Mouse (Mus musculus) MEL (cell line): ENCODE data around the gene Msantd1. TPM values are rescaled to one million over a fixed set of nuclear protein-coding genes. Genes with fewer than 3 reads are reported as not detected.
A peak's percentile ranks its signal among the peaks of the same experiment; 100 is the strongest.

Source experiments
- DNase-seq: peaks from one replicate; pipeline ENCODE4 v3.0.0; 2011; ENCODE audit warnings: low read depth, low spot score
- H3K27ac ChIP-seq: 2 replicates; pipeline ENCODE4 v1.5.1; 2012; ENCODE audit warnings: low read depth, mild to moderate bottlenecking, control low read depth, low read length, moderate library complexity; ENCODE audit not compliant: control insufficient read depth
- H3K27me3 ChIP-seq, 2 experiments: fragments of 150-350 bp in 1 of 2; sonication (generic) in 1 of 2; 2 replicates each; pipeline ENCODE4 v1.6.1; 2012; ENCODE audit warnings: low read length in 2 of 2, mild to moderate bottlenecking in 2 of 2, improper control_type of control experiment in 1 of 2, moderate library complexity in 1 of 2; ENCODE audit not compliant: insufficient read depth in 2 of 2, control insufficient read depth in 1 of 2
- H3K36me3 ChIP-seq, 2 experiments: 2 replicates each; pipeline ENCODE4 v1.6.1; 2012 to 2014; ENCODE audit warnings: low read length in 2 of 2, improper control_type of control experiment in 1 of 2, inconsistent platforms in 1 of 2, mild to moderate bottlenecking in 1 of 2; ENCODE audit not compliant: insufficient read depth in 2 of 2, control insufficient read depth in 1 of 2
- H3K4me1 ChIP-seq, 2 experiments: fragments of 150-350 bp in 1 of 2; sonication (generic) in 1 of 2; 2 replicates each; pipeline ENCODE4 v1.6.1; 2012; ENCODE audit warnings: low read length in 2 of 2, improper control_type of control experiment in 1 of 2, mild to moderate bottlenecking in 1 of 2; ENCODE audit not compliant: insufficient read depth in 2 of 2, control insufficient read depth in 1 of 2
- H3K4me3 ChIP-seq, 2 experiments: fragments of 150-350 bp in 1 of 2; sonication (generic) in 1 of 2; 2 replicates each; pipeline ENCODE4 v1.5.1; 2012; ENCODE audit warnings: low read depth in 2 of 2, low read length in 2 of 2, mild to moderate bottlenecking in 2 of 2, moderate library complexity in 2 of 2, control low read depth in 1 of 2, improper control_type of control experiment in 1 of 2; ENCODE audit not compliant: control insufficient read depth in 1 of 2, insufficient read depth in 1 of 2
- H3K79me2 ChIP-seq: 2 replicates; pipeline ENCODE4 v1.6.1; 2012; ENCODE audit warnings: mild to moderate bottlenecking, low read length, moderate library complexity; ENCODE audit not compliant: control insufficient read depth, poor library complexity, insufficient read depth
- H3K9ac ChIP-seq: 2 replicates; pipeline ENCODE4 v1.6.1; 2012; ENCODE audit warnings: low read depth, mild to moderate bottlenecking, control low read depth, low read length, moderate library complexity; ENCODE audit not compliant: control insufficient read depth, poor library complexity, severe bottlenecking
- H3K9me3 ChIP-seq: fragments of 150-350 bp; sonication (generic); replicated peaks from 2 replicates; pipeline ENCODE4 v1.6.1; 2012; ENCODE audit warnings: mild to moderate bottlenecking, low read length, improper control_type of control experiment, moderate library complexity; ENCODE audit not compliant: insufficient read depth
- BHLHE40 ChIP-seq: IDR thresholded peaks from 2 replicates; pipeline ENCODE4 v1.6.1; 2012; ENCODE audit warnings: low read depth, mild to moderate bottlenecking, inconsistent platforms, low read length, improper control_type of control experiment, borderline replicate concordance
- CHD1 ChIP-seq: IDR thresholded peaks from 2 replicates; pipeline ENCODE4 v1.6.1; 2012; ENCODE audit warnings: low read depth, mild to moderate bottlenecking, inconsistent platforms, low read length, improper control_type of control experiment
- CHD2 ChIP-seq: IDR thresholded peaks from 2 replicates; pipeline ENCODE4 v1.6.1; 2011; ENCODE audit warnings: low read length, improper control_type of control experiment
- E2F4 ChIP-seq: IDR thresholded peaks from 2 replicates; pipeline ENCODE4 v1.6.1; 2011; ENCODE audit warnings: low read depth, low read length, improper control_type of control experiment, borderline replicate concordance
- ELF1 ChIP-seq: IDR thresholded peaks from 2 replicates; pipeline ENCODE4 v1.6.1; 2014; ENCODE audit warnings: low read depth, mild to moderate bottlenecking, inconsistent platforms, low read length, improper control_type of control experiment, moderate library complexity
- EP300 ChIP-seq, 2 experiments: IDR thresholded peaks; 2 replicates each; pipeline ENCODE4 v1.6.1; 2011; ENCODE audit warnings: improper control_type of control experiment in 2 of 2, low read length in 2 of 2, low read depth in 1 of 2, mild to moderate bottlenecking in 1 of 2
- ETS1 ChIP-seq: IDR thresholded peaks from 2 replicates; pipeline ENCODE4 v1.6.1; 2012; ENCODE audit warnings: low read depth, mild to moderate bottlenecking, inconsistent platforms, low read length, improper control_type of control experiment, moderate library complexity
- GABPA ChIP-seq: IDR thresholded peaks from 2 replicates; pipeline ENCODE4 v1.6.1; 2012; ENCODE audit warnings: low read depth, mild to moderate bottlenecking, inconsistent platforms, low read length, improper control_type of control experiment, moderate library complexity
- GATA1 ChIP-seq: IDR thresholded peaks from 2 replicates; pipeline ENCODE4 v1.6.1; 2011; ENCODE audit warnings: low read depth, low read length, improper control_type of control experiment
- HCFC1 ChIP-seq: IDR thresholded peaks from 2 replicates; pipeline ENCODE4 v1.6.1; 2012; ENCODE audit warnings: low read depth, mild to moderate bottlenecking, inconsistent platforms, low read length, improper control_type of control experiment, moderate library complexity
- JUND ChIP-seq: IDR thresholded peaks from 2 replicates; pipeline ENCODE4 v1.6.1; 2011; ENCODE audit warnings: low read depth, mild to moderate bottlenecking, improper control_type of control experiment, low read length
- KAT2A ChIP-seq: conservative IDR thresholded peaks from 2 replicates; pipeline ENCODE4 v1.6.1; 2012; ENCODE audit warnings: low read depth, low read length, improper control_type of control experiment, inconsistent platforms
- MAFK ChIP-seq: IDR thresholded peaks from 2 replicates; pipeline ENCODE4 v1.6.1; 2011; ENCODE audit warnings: low read depth, mild to moderate bottlenecking, low read length, improper control_type of control experiment, borderline replicate concordance
- MAX ChIP-seq: IDR thresholded peaks from 2 replicates; pipeline ENCODE4 v1.6.1; 2011; ENCODE audit warnings: low read length, improper control_type of control experiment
- MAZ ChIP-seq: IDR thresholded peaks from 2 replicates; pipeline ENCODE4 v1.6.1; 2012; ENCODE audit warnings: low read depth, mild to moderate bottlenecking, inconsistent platforms, low read length, improper control_type of control experiment
- MEF2A ChIP-seq: IDR thresholded peaks from 2 replicates; pipeline ENCODE4 v1.6.1; 2014; ENCODE audit warnings: low read depth, mild to moderate bottlenecking, inconsistent platforms, low read length, improper control_type of control experiment; ENCODE audit not compliant: poor library complexity, insufficient replicate concordance, severe bottlenecking; ENCODE audit errors: extremely low read depth
- MXI1 ChIP-seq: IDR thresholded peaks from 2 replicates; pipeline ENCODE4 v1.6.1; 2011; ENCODE audit warnings: mild to moderate bottlenecking, low read depth, low read length, improper control_type of control experiment
- MYB ChIP-seq: IDR thresholded peaks from 2 replicates; pipeline ENCODE4 v1.6.1; 2011; ENCODE audit warnings: mild to moderate bottlenecking, low read depth, low read length, improper control_type of control experiment
- MYC ChIP-seq: IDR thresholded peaks from 2 replicates; pipeline ENCODE4 v1.6.1; 2011; ENCODE audit warnings: low read depth, mild to moderate bottlenecking, low read length, improper control_type of control experiment, moderate library complexity
- NELFE ChIP-seq: IDR thresholded peaks from 2 replicates; pipeline ENCODE4 v1.6.1; 2011; ENCODE audit warnings: low read depth, low read length, improper control_type of control experiment
- NRF1 ChIP-seq: IDR thresholded peaks from 2 replicates; pipeline ENCODE4 v1.6.1; 2014; ENCODE audit warnings: low read depth, mild to moderate bottlenecking, inconsistent platforms, low read length, improper control_type of control experiment, moderate library complexity; ENCODE audit not compliant: poor library complexity, insufficient read depth, severe bottlenecking
- POLR2A ChIP-seq, 2 experiments: IDR thresholded peaks; 2 replicates each; pipeline ENCODE4 v1.6.1; 2011 to 2012; ENCODE audit warnings: low read length in 2 of 2, mild to moderate bottlenecking in 2 of 2, control low read depth in 1 of 2, improper control_type of control experiment in 1 of 2, low read depth in 1 of 2, moderate library complexity in 1 of 2; ENCODE audit not compliant: control insufficient read depth in 1 of 2, insufficient read depth in 1 of 2, poor library complexity in 1 of 2
- POLR2AphosphoS2 ChIP-seq: IDR thresholded peaks from 2 replicates; pipeline ENCODE4 v1.6.1; 2011; ENCODE audit warnings: low read length, improper control_type of control experiment
- POLR2AphosphoS5 ChIP-seq: IDR thresholded peaks from 2 replicates; pipeline ENCODE4 v1.6.1; 2012; ENCODE audit warnings: low read depth, borderline replicate concordance, mild to moderate bottlenecking, inconsistent platforms, low read length, moderate library complexity, mixed read lengths
- RAD21 ChIP-seq: IDR thresholded peaks from 2 replicates; pipeline ENCODE4 v1.6.1; 2011; ENCODE audit warnings: mild to moderate bottlenecking, low read depth, low read length, improper control_type of control experiment
- RCOR1 ChIP-seq: IDR thresholded peaks from 2 replicates; pipeline ENCODE4 v1.6.1; 2012; ENCODE audit warnings: low read depth, mild to moderate bottlenecking, inconsistent platforms, low read length, improper control_type of control experiment
- SMC3 ChIP-seq: IDR thresholded peaks from 2 replicates; pipeline ENCODE4 v1.6.1; 2011; ENCODE audit warnings: low read depth, low read length, improper control_type of control experiment
- TAL1 ChIP-seq: IDR thresholded peaks from 2 replicates; pipeline ENCODE4 v1.6.1; 2012; ENCODE audit warnings: mild to moderate bottlenecking, inconsistent platforms, low read length, moderate library complexity, mixed read lengths
- TCF12 ChIP-seq: IDR thresholded peaks from 2 replicates; pipeline ENCODE4 v1.6.1; 2014; ENCODE audit warnings: low read depth, mild to moderate bottlenecking, inconsistent platforms, low read length, improper control_type of control experiment, moderate library complexity
- UBTF ChIP-seq: IDR thresholded peaks from 2 replicates; pipeline ENCODE4 v1.6.1; 2012; ENCODE audit warnings: low read depth, mild to moderate bottlenecking, inconsistent platforms, low read length, improper control_type of control experiment, moderate library complexity, borderline replicate concordance; ENCODE audit not compliant: insufficient read depth
- USF1 ChIP-seq: IDR thresholded peaks from 2 replicates; pipeline ENCODE4 v1.6.1; 2014; ENCODE audit warnings: low read depth, mild to moderate bottlenecking, inconsistent platforms, low read length, improper control_type of control experiment, moderate library complexity
- USF2 ChIP-seq, 2 experiments: IDR thresholded peaks; 2 replicates each; pipeline ENCODE4 v1.6.1; 2011 to 2012; ENCODE audit warnings: improper control_type of control experiment in 2 of 2, low read length in 2 of 2, borderline replicate concordance in 1 of 2, inconsistent platforms in 1 of 2, low read depth in 1 of 2, mild to moderate bottlenecking in 1 of 2; ENCODE audit not compliant: insufficient read depth in 1 of 2
- ZC3H11A ChIP-seq: IDR thresholded peaks from 2 replicates; pipeline ENCODE4 v1.6.1; 2012; ENCODE audit warnings: low read depth, mild to moderate bottlenecking, inconsistent platforms, low read length, improper control_type of control experiment
- ZKSCAN1 ChIP-seq: IDR thresholded peaks from 2 replicates; pipeline ENCODE4 v1.6.1; 2012; ENCODE audit warnings: low read depth, mild to moderate bottlenecking, inconsistent platforms, low read length, improper control_type of control experiment, moderate library complexity
- ZNF384 ChIP-seq: IDR thresholded peaks from 2 replicates; pipeline ENCODE4 v1.6.1; 2012; ENCODE audit warnings: low read depth, mild to moderate bottlenecking, inconsistent platforms, low read length, improper control_type of control experiment
- polyA plus RNA-seq, 2 experiments: library from polyadenylated mRNA; stranded (reverse) in 1 of 2; unstranded in 1 of 2; fragments of >175 nt in 1 of 2; fragments of >200 nt in 1 of 2; gene quantifications; 2 replicates each; pipeline versions ENCODE4 v1.2.1 to v1.2.4; 2012; ENCODE audit warnings: low replicate concordance in 2 of 2, low read depth in 1 of 2; ENCODE audit not compliant: insufficient read length in 2 of 2, insufficient read depth in 1 of 2, missing spikeins in 1 of 2
- total RNA-seq: library from RNA; depleted of rRNA; stranded (reverse); fragments of 300-350 nt; gene quantifications from 2 replicates; pipeline ENCODE4 v1.2.3, GENCODE M21; 2012

The Msantd1 gene
- total and polyA plus RNA-seq, 3 experiments, result 0.27 to 0.88 TPM; not detected in 1

GRCm38 (mm10) chr5:34948861-34949760 is 41.3 kb downstream of the Msantd1 start, which contains the start of gene Rgs12:
Rgs12 (plus strand) TSS chr5:34949445.
- Histone ChIP-seq H3K9ac (peak within 1 kb of the TSS; percentile 92), H3K27ac (peak within 1 kb of the TSS; percentile 72), H3K36me3 (peaks cover 0 to 4% of the 10 kb centered on the region in 2 experiments; a peak in 2 of 4 replicates), H3K9me3 (no peaks in the 10 kb centered on the region), H3K4me3 (peak within 1 kb of the TSS; percentile 84 to 86), H3K79me2 (peaks cover 6% of the 10 kb centered on the region), H3K27me3 (no peaks in the 10 kb centered on the region), H3K4me1 (peaks cover 7 to 12% of the 10 kb centered on the region in 2 experiments)
- DNase-seq, result peak; percentile 93
- TF ChIP-seq EP300 (IDR thresholded peaks at IDR 0.05; ENCODE audit: low read depth in 1 of 2, low read length in 2 of 2) (no peak), JUND (no peak), TAL1 (no peak), MYB (no peak; the same call in 1 of the 2 replicates), ZKSCAN1 (no peak), MXI1 (peak; percentile 8; the same call in 1 of the 2 replicates), USF2 (IDR thresholded peaks at IDR 0.05; ENCODE audit: borderline replicate concordance in 1 of 2, insufficient read depth in 1 of 2, low read depth in 1 of 2, low read length in 2 of 2) (no peak), MAX (no peak), MAFK (no peak), HCFC1 (no peak; the same call in 1 of the 2 replicates), ZC3H11A (no peak), KAT2A (no peak), NRF1 (0 out of 2 replicates have a peak, but pooled peaks have one; percentile 23), MYC (no peak), GATA1 (no peak), MAZ (no peak), ELF1 (peak; percentile 86), POLR2A (IDR thresholded peaks at IDR 0.05; ENCODE audit: control insufficient read depth in 1 of 2, insufficient read depth in 1 of 2, low read depth in 1 of 2, low read length in 2 of 2, poor library complexity in 1 of 2) (peak; percentile 55 to 79; a peak in 3 of 4 replicates), CHD2 (no peak), CHD1 (no peak), BHLHE40 (no peak), UBTF (0 out of 2 replicates have a peak, but pooled peaks have one; percentile 14), ETS1 (no peak), RCOR1 (no peak), RAD21 (no peak), GABPA (no peak), MEF2A (no peak), POLR2AphosphoS5 (no peak), E2F4 (no peak), POLR2AphosphoS2 (peak; percentile 32; the same call in 1 of the 2 replicates), USF1 (no peak), ZNF384 (no peak), SMC3 (no peak), TCF12 (no peak), NELFE (peak; percentile 67; the same call in 1 of the 2 replicates)
